Mouse (Mus musculus) intestine, embryonic 16.5 days (tissue): ENCODE data around the gene 8030474K03Rik. TPM values are rescaled to one million over a fixed set of nuclear protein-coding genes. Genes with fewer than 3 reads are reported as not detected.

Experiments used
- ATAC-seq: fragments of 200-750 bp; cut with Nextera tagmentation; 2 replicates; pipeline ENCODE4 v1.8.0; 2017; ENCODE audit warnings: moderate TSS enrichment, moderate library complexity
- H3K27ac ChIP-seq: fragments of 300-500 bp; sonication (generic); 2 replicates; pipeline ENCODE4 v1.5.1; 2014; ENCODE audit warnings: mild to moderate bottlenecking, low read length
- H3K27me3 ChIP-seq: fragments of 300-500 bp; sonication (generic); replicated peaks from 2 replicates; pipeline ENCODE4 v1.6.1; 2014; ENCODE audit warnings: low read length, control low read depth, mixed read lengths; ENCODE audit not compliant: control insufficient read depth, insufficient read depth
- H3K36me3 ChIP-seq: fragments of 300-500 bp; sonication (generic); 2 replicates; pipeline ENCODE4 v1.6.1; 2014; ENCODE audit warnings: low read length, control low read depth; ENCODE audit not compliant: control insufficient read depth, insufficient read depth
- H3K4me1 ChIP-seq: fragments of 300-500 bp; sonication (generic); 2 replicates; pipeline ENCODE4 v1.6.1; 2014; ENCODE audit warnings: low read length, control low read depth, mixed read lengths; ENCODE audit not compliant: control insufficient read depth, insufficient read depth
- H3K4me2 ChIP-seq: fragments of 300-500 bp; sonication (generic); 2 replicates; pipeline ENCODE4 v1.6.1; 2014; ENCODE audit warnings: low read depth, low read length, control low read depth
- H3K4me3 ChIP-seq: fragments of 300-500 bp; sonication (generic); 2 replicates; pipeline ENCODE4 v1.5.1; 2014; ENCODE audit warnings: mild to moderate bottlenecking, low read length
- H3K9ac ChIP-seq: fragments of 300-500 bp; sonication (generic); 2 replicates; pipeline ENCODE4 v1.6.1; 2014; ENCODE audit warnings: low read depth, low read length
- H3K9me3 ChIP-seq: fragments of 300-500 bp; sonication (generic); 2 replicates; pipeline ENCODE4 v1.6.1; 2016; ENCODE audit warnings: low read length, control low read depth; ENCODE audit not compliant: control insufficient read depth
- WGBS: fragments of 180-500 bp; shearing (Covaris S2); extraction: QIAGEN DNeasy Blood & Tissue Kit; methylation state at CpG from one replicate; pipeline ENCODE4 v1.1.7; 2014; 5-methylcytosine and 5-hydroxymethylcytosine counted together
- polyA plus RNA-seq: library from polyadenylated mRNA; unstranded; fragments of >200 nt; fragmentation: Nextera tagmentation; extraction: Ambion mirVana; gene quantifications from 2 replicates; pipeline ENCODE4 v1.2.1, GENCODE M21; 2015

8030474K03Rik gene
- 0.26 TPM in 1 of 2 replicates, not detected in the other for polyA plus RNA-seq

DNA sequence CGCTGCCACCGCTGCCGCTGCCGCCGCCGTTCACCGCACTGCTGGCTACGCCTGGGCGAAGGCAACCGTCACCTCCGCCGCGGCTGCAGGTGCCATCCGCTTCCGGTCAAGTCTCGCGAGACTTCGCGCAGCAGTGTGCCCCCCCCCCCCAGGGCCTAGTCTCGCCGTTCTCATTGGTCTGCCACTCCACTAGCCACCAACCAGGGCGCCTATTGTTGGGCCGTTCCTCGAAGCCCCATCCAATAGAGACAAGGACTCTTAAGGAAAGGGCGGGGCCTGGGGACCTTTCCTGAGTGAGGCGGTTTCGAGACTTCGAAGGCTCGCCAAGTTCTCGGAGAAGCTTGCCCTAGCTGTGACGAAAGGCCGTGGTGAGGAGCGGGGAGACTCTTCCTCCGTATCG, at the start of gene 8030474K03Rik, which contains the start of gene Gm4779:
Gene 8030474K03Rik, plus strand, starts transcription at position 315 of the 400 bp plus-strand sequence.
Gene Gm4779, minus strand, starts transcription at position 82 of the 400 bp plus-strand sequence.
- WGBS: 90% methylated on average over 35 of the region's 35 CpGs
- H3K27ac ChIP-seq: no peak within 1 kb of the TSS

DNA sequence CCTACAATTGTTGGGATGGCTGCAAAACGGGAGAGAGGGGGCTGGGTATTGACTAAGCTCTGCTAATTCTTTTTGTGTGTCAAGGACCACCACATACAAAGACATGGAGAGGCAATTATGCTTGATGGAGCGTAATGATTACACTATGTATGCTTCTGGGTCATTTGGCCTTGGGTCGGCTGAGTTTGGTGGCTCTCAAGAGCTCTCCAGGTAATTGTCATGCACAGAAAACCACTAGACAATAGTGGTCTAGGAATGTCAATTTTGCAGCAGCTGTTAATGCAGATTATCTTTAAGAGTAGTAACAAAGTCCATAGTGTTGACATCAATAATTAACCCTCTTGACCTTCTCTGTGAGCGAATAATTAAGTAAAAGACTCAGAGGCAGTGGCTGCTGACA, 44.3 kb upstream of the 8030474K03Rik start:
- no peak overlapping the region for H3K27ac ChIP-seq
- no peaks in the 10 kb centered on the region for H3K36me3 ChIP-seq
- no peak overlapping the region for H3K4me2 ChIP-seq
- ATAC-seq: peak; percentile 21; the same call in 1 of the 2 replicates
- no peaks in the 10 kb centered on the region for H3K9me3 ChIP-seq
- no peak overlapping the region for H3K4me3 ChIP-seq
- 72% methylated on average over 4 of the region's 4 CpGs for WGBS
- H3K27me3 ChIP-seq: 0 out of 2 replicates have a peak, but pooled peaks cover 8% of the 10 kb centered on the region
- no peak overlapping the region for H3K9ac ChIP-seq
- H3K4me1 ChIP-seq: no peaks in the 10 kb centered on the region

More for the DNA sequence above, at the start of gene 8030474K03Rik, which contains the start of gene Gm4779:
- Histone ChIP-seq H3K9ac (no peak within 1 kb of the TSS), H3K9me3 (peaks cover 6% of the 10 kb centered on the region; the same call in 1 of the 2 replicates), H3K4me1 (no peaks in the 10 kb centered on the region), H3K4me3 (no peak within 1 kb of the TSS), H3K36me3 (no peaks in the 10 kb centered on the region), H3K4me2 (no peak within 1 kb of the TSS), H3K27me3 (no peaks in the 10 kb centered on the region)
- no peak for ATAC-seq

DNA sequence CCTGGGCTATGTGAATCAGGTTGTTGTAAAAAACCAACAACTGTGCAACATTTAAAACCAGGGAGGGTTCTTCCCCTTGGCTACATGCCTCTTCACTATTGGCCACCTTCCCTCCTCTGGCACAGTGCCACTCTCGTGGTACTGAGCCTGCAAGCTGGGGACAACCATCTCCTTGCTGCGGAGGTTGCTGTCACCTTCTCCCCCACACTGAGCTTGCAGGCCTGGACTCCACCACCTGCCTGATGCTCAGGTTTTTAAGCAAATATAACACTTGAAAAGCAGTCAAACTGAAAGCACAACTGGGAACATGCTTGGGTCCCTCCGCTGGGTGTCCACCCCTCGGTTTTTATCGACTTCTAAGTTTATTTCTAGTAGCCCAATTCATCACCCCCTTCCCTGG, 40.0 kb upstream of the 8030474K03Rik start:
- Histone ChIP-seq H3K9me3 (no peaks in the 10 kb centered on the region), H3K27ac (no peak overlapping the region), H3K4me1 (no peaks in the 10 kb centered on the region), H3K36me3 (no peaks in the 10 kb centered on the region), H3K4me3 (no peak overlapping the region), H3K4me2 (no peak overlapping the region), H3K27me3 (peaks cover 3% of the 10 kb centered on the region; the same call in 1 of the 2 replicates), H3K9ac (no peak overlapping the region)
- WGBS: 73% methylated on average over 5 of the region's 5 CpGs
- ATAC-seq: no peak

DNA sequence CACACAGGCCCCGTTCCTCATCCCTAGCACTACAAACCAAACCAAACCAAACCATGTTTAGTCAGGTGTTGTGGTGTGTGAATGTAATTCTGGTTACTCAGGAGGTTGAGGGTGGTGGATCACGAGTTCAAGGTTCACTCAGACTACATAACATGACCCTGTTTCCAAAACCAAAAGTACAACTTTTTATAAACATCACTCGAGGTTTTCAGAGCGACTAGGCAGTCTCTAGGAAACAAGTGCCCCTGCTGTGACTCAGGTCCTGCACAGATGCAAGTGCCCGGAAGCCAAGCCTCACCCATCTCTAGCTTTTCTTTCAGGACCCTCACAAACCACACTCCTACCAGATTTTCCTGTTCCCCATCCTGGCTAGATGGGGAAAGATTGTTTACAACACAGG, 29.8 kb upstream of the 8030474K03Rik start:
- no peak overlapping the region for H3K4me2 ChIP-seq
- no peaks in the 10 kb centered on the region for H3K4me1 ChIP-seq
- H3K27ac ChIP-seq: no peak overlapping the region
- WGBS: 75% methylated on average over 5 of the region's 5 CpGs
- no peak overlapping the region for H3K4me3 ChIP-seq
- H3K27me3 ChIP-seq: no peaks in the 10 kb centered on the region
- H3K9ac ChIP-seq: no peak overlapping the region
- H3K9me3 ChIP-seq: no peaks in the 10 kb centered on the region
- ATAC-seq: no peak
- H3K36me3 ChIP-seq: no peaks in the 10 kb centered on the region

DNA sequence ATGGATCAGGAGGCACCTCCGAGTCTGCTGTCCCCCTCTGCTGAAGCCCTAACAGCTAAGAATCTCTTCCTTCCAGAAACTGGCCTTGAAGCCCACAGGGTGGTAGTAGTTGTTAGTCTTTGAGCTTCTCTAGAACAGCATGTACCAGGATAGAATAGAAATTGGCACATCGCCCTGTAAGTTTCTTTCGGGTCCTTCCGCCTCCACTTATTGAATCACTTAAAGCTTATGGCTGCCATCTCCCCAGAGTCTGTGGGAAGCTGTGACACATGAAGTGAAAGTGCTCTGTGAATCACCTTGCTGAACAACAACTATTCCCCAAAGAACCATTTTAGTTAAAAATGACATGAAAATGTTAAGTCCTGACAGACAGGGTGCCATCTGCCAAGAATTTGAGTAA, 29.3 kb upstream of the 8030474K03Rik start:
- WGBS: 81% methylated on average over 4 of the region's 4 CpGs
- Histone ChIP-seq H3K9ac (no peak overlapping the region), H3K27ac (no peak overlapping the region), H3K4me3 (no peak overlapping the region), H3K4me2 (no peak overlapping the region), H3K9me3 (no peaks in the 10 kb centered on the region), H3K27me3 (no peaks in the 10 kb centered on the region), H3K36me3 (no peaks in the 10 kb centered on the region), H3K4me1 (no peaks in the 10 kb centered on the region)
- no peak for ATAC-seq

DNA sequence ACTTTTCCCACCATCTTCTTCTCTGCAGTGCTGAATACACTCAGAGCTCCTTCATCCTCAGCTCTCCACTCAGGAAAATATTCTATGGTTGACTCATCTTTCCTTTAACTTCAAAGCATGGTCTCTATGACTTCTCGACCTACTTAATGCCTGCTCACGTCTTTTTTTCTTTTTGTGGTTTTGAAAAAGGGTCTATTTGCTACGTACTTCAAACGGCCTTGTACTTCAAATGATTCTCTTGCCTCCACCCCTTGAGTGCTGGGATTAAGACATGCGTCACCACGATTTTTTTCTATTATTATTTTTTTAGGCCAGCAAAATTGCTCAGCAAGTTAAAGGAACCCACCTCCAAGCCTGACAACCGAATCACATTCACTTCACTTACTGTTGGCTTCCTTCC, 27.2 kb upstream of the 8030474K03Rik start:
- Histone ChIP-seq H3K27ac (no peak overlapping the region), H3K4me1 (no peaks in the 10 kb centered on the region), H3K27me3 (no peaks in the 10 kb centered on the region), H3K9ac (no peak overlapping the region), H3K9me3 (no peaks in the 10 kb centered on the region), H3K4me3 (no peak overlapping the region), H3K36me3 (no peaks in the 10 kb centered on the region), H3K4me2 (no peak overlapping the region)
- ATAC-seq: no peak
- 63% methylated on average over 7 of the region's 7 CpGs for WGBS

DNA sequence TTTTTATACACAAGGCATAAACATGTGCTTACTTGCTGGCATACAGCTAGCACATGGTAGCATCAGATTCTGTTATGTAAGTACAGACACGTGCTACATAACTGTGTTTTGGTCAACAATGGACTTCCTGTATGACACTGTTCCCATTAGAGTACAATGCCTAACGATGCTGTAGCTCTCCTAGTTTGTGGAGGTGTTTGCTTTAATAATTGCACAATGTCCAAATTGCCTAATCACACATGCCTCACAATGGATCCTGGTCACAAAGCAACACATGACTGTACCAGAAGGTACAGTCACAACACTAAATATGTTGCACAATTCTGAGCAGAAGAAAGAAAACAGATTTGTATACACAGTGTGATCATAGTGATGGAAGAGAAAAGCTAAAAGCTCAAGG, 25.0 kb upstream of the 8030474K03Rik start:
- ATAC-seq: no peak
- Histone ChIP-seq H3K9ac (no peak overlapping the region), H3K4me1 (no peaks in the 10 kb centered on the region), H3K27ac (no peak overlapping the region), H3K27me3 (no peaks in the 10 kb centered on the region), H3K4me3 (no peak overlapping the region), H3K4me2 (no peak overlapping the region), H3K36me3 (no peaks in the 10 kb centered on the region), H3K9me3 (no peaks in the 10 kb centered on the region)
- WGBS: 51% methylated on average over 2 of the region's 2 CpGs

DNA sequence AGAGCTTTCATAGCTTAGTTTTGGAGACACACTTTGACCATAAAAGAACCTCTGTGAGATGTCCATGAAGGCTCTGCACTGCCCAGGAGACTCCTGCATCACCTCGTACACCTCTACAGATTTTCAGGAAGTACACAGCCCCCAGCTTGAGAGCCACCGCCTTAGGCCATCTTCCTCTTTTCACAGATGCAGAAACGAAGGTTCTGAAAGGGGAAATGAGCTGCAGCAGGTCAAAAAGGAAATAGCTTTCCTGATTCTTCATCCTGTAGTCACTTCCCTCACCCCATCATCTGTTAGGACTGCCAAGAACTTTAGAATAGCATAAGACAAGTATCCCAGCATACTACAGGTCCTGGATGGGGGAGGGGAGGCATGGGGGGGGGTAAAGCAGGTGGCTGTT, 24.1 kb upstream of the 8030474K03Rik start:
- H3K4me1 ChIP-seq: no peaks in the 10 kb centered on the region
- no peak overlapping the region for H3K4me2 ChIP-seq
- H3K9me3 ChIP-seq: no peaks in the 10 kb centered on the region
- H3K4me3 ChIP-seq: no peak overlapping the region
- no peak overlapping the region for H3K9ac ChIP-seq
- WGBS: 67% methylated on average over 3 of the region's 3 CpGs
- H3K27ac ChIP-seq: no peak overlapping the region
- no peak for ATAC-seq
- no peaks in the 10 kb centered on the region for H3K27me3 ChIP-seq
- no peaks in the 10 kb centered on the region for H3K36me3 ChIP-seq

DNA sequence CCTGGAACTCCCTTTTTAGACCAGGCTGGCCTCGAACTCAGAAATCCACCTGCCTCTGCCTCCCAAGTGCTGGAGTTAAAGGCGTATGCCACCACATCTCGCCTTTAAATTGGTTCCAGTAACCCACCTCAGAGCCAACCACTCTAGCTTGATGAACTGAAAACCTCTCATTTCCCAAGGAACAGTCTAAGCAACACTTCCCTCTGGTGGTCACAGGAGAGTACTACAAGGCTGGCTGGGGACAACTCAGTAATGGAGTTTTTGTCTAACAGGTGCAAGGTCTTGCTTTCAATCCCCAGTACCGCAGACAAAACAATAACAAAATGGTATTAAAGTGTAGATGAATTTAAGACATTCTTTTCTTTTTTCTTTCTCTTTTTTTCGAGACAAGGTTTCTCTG, 22.4 kb upstream of the 8030474K03Rik start:
- no peaks in the 10 kb centered on the region for H3K36me3 ChIP-seq
- WGBS: 45% methylated on average over 5 of the region's 5 CpGs
- H3K27ac ChIP-seq: no peak overlapping the region
- no peaks in the 10 kb centered on the region for H3K4me1 ChIP-seq
- no peaks in the 10 kb centered on the region for H3K27me3 ChIP-seq
- no peak overlapping the region for H3K9ac ChIP-seq
- no peak overlapping the region for H3K4me3 ChIP-seq
- no peak for ATAC-seq
- H3K4me2 ChIP-seq: no peak overlapping the region
- H3K9me3 ChIP-seq: no peaks in the 10 kb centered on the region

DNA sequence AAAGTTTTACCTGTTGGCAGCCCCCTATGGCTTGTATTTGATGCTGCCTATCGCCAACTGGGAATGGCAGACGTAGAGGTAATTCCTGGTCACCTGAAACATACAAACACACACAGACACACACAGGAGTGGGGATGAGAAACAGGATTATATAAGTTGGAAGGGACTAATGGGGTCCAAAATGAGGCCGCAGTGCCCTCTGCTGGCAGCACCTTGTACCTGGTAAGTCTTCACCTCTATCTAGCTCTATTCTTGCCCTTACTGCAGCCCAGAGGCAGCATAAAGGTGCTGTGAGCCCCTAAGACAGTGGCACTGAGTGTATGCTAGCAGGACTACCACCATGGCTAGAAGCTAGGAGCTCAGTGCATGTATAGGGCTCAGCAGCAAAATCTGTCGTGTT, 2.9 kb upstream of the 8030474K03Rik start:
- H3K9me3 ChIP-seq: peaks cover 6% of the 10 kb centered on the region; the same call in 1 of the 2 replicates
- 51% methylated on average over 4 of the region's 4 CpGs for WGBS
- no peaks in the 10 kb centered on the region for H3K36me3 ChIP-seq
- H3K4me3 ChIP-seq: no peak overlapping the region
- no peak overlapping the region for H3K27ac ChIP-seq
- 0 out of 2 replicates have a peak, but pooled peaks have one; percentile 52 for ATAC-seq
- H3K9ac ChIP-seq: no peak overlapping the region
- no peaks in the 10 kb centered on the region for H3K4me1 ChIP-seq
- 0 out of 2 replicates have a peak, but pooled peaks cover 3% of the 10 kb centered on the region for H3K27me3 ChIP-seq
- no peak overlapping the region for H3K4me2 ChIP-seq
